Mouse (Mus musculus) lung, adult 2 months (tissue): ENCODE data around the gene Notch3.

Experiments used
- CTCF ChIP-seq: fragments of 200-500 bp; IDR thresholded peaks from 2 replicates; pipeline ENCODE4 v1.5.1; 2011; ENCODE audit warnings: mild to moderate bottlenecking, low read length, control low read depth; ENCODE audit not compliant: insufficient read depth
- POLR2A ChIP-seq: fragments of 200-500 bp; IDR thresholded peaks from 2 replicates; pipeline ENCODE4 v1.6.1; 2011; ENCODE audit warnings: low read depth, mild to moderate bottlenecking, control low read depth, low read length, borderline replicate concordance; ENCODE audit errors: extremely low read depth

- no peak for TF ChIP-seq CTCF
- no peak for TF ChIP-seq POLR2A
Observed at GRCm38 (mm10) chr17:32199796-32200195, 33.1 kb upstream of the Notch3 start.
